In the genomic region with DNA sequence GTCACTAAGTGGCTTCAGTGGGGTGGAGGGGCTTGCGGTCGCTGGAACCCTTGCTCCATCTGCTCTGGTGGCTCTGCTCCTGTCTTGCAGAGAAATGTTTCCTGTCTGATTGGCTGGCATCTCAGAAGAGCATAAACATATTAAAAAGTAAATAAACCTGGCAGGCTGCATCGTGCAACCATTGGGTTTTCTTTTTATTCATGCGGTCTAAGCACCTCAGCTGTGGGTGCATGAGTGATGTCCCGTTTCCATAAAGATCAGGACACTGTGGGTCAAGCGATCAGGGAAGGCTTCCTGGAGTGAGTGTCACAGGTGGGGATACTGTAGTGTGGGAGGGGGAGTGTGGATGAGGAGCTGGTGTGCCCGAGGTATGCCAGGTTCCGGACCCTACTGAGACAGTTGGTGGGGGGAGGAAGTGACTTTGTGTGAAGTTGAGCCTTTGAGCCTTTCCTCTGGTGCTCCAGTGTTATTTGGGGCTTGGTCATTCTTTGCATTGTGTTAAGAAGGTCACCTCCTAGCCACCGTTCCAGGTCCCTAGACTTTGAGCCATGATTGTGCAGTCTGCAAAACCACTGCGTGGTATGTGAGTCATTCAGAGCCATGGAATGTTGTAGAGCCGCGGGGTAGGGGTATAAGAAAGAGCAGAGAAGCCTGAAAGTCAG, we compare ENCODE assay signal across 13 mouse cellular contexts. TPM values are rescaled to one million over a fixed set of nuclear protein-coding genes. Genes with fewer than 3 reads are reported as not detected.
A peak's percentile ranks its signal among the peaks of the same experiment; 100 is the strongest.
DNase-seq lines count a peak whose midpoint lies in the region; ATAC-seq and TF ChIP-seq lines count a peak whose summit lies in the region.
"Had no signal": no experiment of that assay in that cellular context is flagged by ENCODE, and none has a peak within 500 bp of the region (broad histone marks: within the 10 kb centered on the region; RNA-seq: fewer than 3 reads in every experiment).

No protein-coding gene starts in this region.

- no peak for TF ChIP-seq POLR2A in thymus, adult 2 months (IDR thresholded peaks at IDR 0.05; ENCODE audit: control insufficient read depth, extremely low read depth, insufficient read depth, low read length, poor library complexity)

- H3K9ac ChIP-seq in heart, embryonic 15.5 days = no peak overlapping the region
- H3K9ac ChIP-seq in liver, embryonic 16.5 days (ENCODE audit: low read depth, low read length) = no peak overlapping the region
- H3K9ac ChIP-seq: forebrain, embryonic 13.5 days had no signal

- H3K4me2 ChIP-seq in heart, embryonic 15.5 days = peak overlapping the region; percentile 19; the same call in 1 of the 2 replicates
- peak overlapping the region; percentile 22 for H3K4me2 ChIP-seq in liver, embryonic 16.5 days (ENCODE audit: low read depth, low read length)
- H3K4me2 ChIP-seq: forebrain, embryonic 13.5 days had no signal

- H3K27ac ChIP-seq in heart, embryonic 15.5 days = no peak overlapping the region
- H3K27ac ChIP-seq in thymus, adult 2 months (ENCODE audit: control insufficient read depth, insufficient read depth, low read length) = peak overlapping the region; percentile 98
- no peak overlapping the region for H3K27ac ChIP-seq in liver, embryonic 16.5 days (ENCODE audit: low read length)
- H3K27ac ChIP-seq: forebrain, embryonic 13.5 days had no signal

- 0 out of 2 replicates have a peak, but pooled peaks cover 3% of the 10 kb centered on the region for H3K27me3 ChIP-seq in heart, embryonic 15.5 days
- no peaks in the 10 kb centered on the region for H3K27me3 ChIP-seq in thymus, adult 2 months (ENCODE audit: control insufficient read depth, insufficient read depth, low read length)
- no peaks in the 10 kb centered on the region for H3K27me3 ChIP-seq in liver, embryonic 16.5 days (ENCODE audit: control insufficient read depth, insufficient read depth, low read depth, low read length)
- H3K27me3 ChIP-seq: forebrain, embryonic 13.5 days had no signal

- no peaks in the 10 kb centered on the region for H3K36me3 ChIP-seq in heart, embryonic 15.5 days
- H3K36me3 ChIP-seq in thymus, adult 2 months (ENCODE audit: control insufficient read depth, insufficient read depth, low read length) = no peaks in the 10 kb centered on the region; the same call in 1 of the 2 replicates
- no peaks in the 10 kb centered on the region for H3K36me3 ChIP-seq in liver, embryonic 16.5 days (ENCODE audit: control insufficient read depth, insufficient read depth)

- ATAC-seq in heart, embryonic 15.5 days (replicated peaks; ENCODE audit: insufficient number of reproducible peaks, insufficient read depth, low FRiP score, low read depth) = no peak
- no peak for ATAC-seq in liver, embryonic 16.5 days (ENCODE audit: low read depth)
- ATAC-seq: forebrain, embryonic 13.5 days; inflammation-experienced regulatory T-cells, adult 6 months had no signal

- H3K4me1 ChIP-seq in heart, embryonic 15.5 days (replicated peaks) = peaks cover 26% of the 10 kb centered on the region
- peaks cover 67% of the 10 kb centered on the region for H3K4me1 ChIP-seq in thymus, adult 2 months (replicated peaks; ENCODE audit: control insufficient read depth, insufficient read depth, low read length)
- H3K4me1 ChIP-seq in liver, embryonic 16.5 days (ENCODE audit: control insufficient read depth, low read depth, low read length) = peaks cover 6% of the 10 kb centered on the region

- no peaks in the 10 kb centered on the region for H3K9me3 ChIP-seq in heart, embryonic 15.5 days (replicated peaks)
- no peaks in the 10 kb centered on the region for H3K9me3 ChIP-seq in liver, embryonic 16.5 days (replicated peaks; ENCODE audit: control insufficient read depth, low read length)
- H3K9me3 ChIP-seq: forebrain, embryonic 13.5 days had no signal

- DNase-seq in heart, adult 9 months (ENCODE audit: low spot score in 2 of 2) = no peak
- peak; percentile 52 for DNase-seq in thymus, adult 2 months
- no peak for DNase-seq in thymus, postnatal 10 days (ENCODE audit: low spot score in 2 of 2)
- DNase-seq in right cerebral cortex, adult 2 months (ENCODE audit: low spot score in 2 of 2) = no peak
- no peak for DNase-seq in T-cell, adult 2 months (ENCODE audit: low spot score)
- no peak for DNase-seq in lung, postnatal 25 days (ENCODE audit: low spot score)
- DNase-seq: cerebellum, adult 18-20 months had no signal

- H3K4me3 ChIP-seq in heart, embryonic 15.5 days = peak overlapping the region; percentile 17; the same call in 1 of the 2 replicates
- peak overlapping the region; percentile 95 for H3K4me3 ChIP-seq in thymus, adult 2 months (ENCODE audit: control insufficient read depth, insufficient read depth, low read length)
- H3K4me3 ChIP-seq in liver, embryonic 16.5 days (ENCODE audit: low read depth, low read length) = peak overlapping the region; percentile 46
- H3K4me3 ChIP-seq: forebrain, embryonic 13.5 days had no signal

- no peak for TF ChIP-seq CTCF in thymus, adult 2 months (IDR thresholded peaks at IDR 0.05; ENCODE audit: borderline replicate concordance, control insufficient read depth, extremely low read depth, insufficient read depth, low read length, poor library complexity)

- WGBS in heart, embryonic 15.5 days = 49% methylated on average over 12 of the region's 12 CpGs
- 6% methylated on average over 12 of the region's 12 CpGs for WGBS in thymus, adult 2 months
- WGBS in liver, embryonic 16.5 days (ENCODE audit: insufficient replicate concordance) = 18% methylated on average over 12 of the region's 12 CpGs

RNA-seq across cellular contexts. Expression of a gene that starts 2.2 kb away (rescaled TPM):
- 27.4 and 55.0 TPM in 2 replicates for polyA plus RNA-seq in heart, embryonic 15.5 days (2015; fragmentation: Nextera tagmentation; extraction: Ambion mirVana)
- polyA plus RNA-seq in thymus, adult 2 months (2012; rRNA removed) = 1,867 and 1,969 TPM in 2 replicates
- 78.1 and 91.2 TPM in 2 replicates for polyA plus RNA-seq in liver, embryonic 16.5 days (2015; fragmentation: Nextera tagmentation; extraction: Ambion mirVana)

RNA-seq across cellular contexts. Expression of a gene that starts 29.0 kb away (rescaled TPM):
- 0.39 and 1.6 TPM in 2 replicates for polyA plus RNA-seq in heart, embryonic 15.5 days (2015; fragmentation: Nextera tagmentation; extraction: Ambion mirVana)
- polyA plus RNA-seq in thymus, adult 2 months (2012; rRNA removed) = 2.1 and 2.2 TPM in 2 replicates
- polyA plus RNA-seq in liver, embryonic 16.5 days (2015; fragmentation: Nextera tagmentation; extraction: Ambion mirVana) = 0.04 TPM in 1 of 2 replicates, not detected in the other
- polyA plus RNA-seq: forebrain, embryonic 13.5 days; gonadal fat pad, adult 2 months; inflammation-experienced regulatory T-cells, adult 6 months; large intestine, adult 2 months had no signal

Comparison
In these comparisons a context has a peak if more than half of its experiments do, and no peak if none do; other contexts are left out.
1. H3K4me3 ChIP-seq: peak in every context shown above with its lines; median percentile 95 in thymus, adult 2 months; 46 in liver, embryonic 16.5 days; 17 in heart, embryonic 15.5 days.
2. RNA of a gene that starts 2.2 kb away (polyA plus RNA-seq): 1,867 to 1,969 TPM in thymus, adult 2 months; 78.1 to 91.2 TPM in liver, embryonic 16.5 days and 27.4 to 55.0 TPM in heart, embryonic 15.5 days; every median in the first group is over 10 times any median in the second.